Mouse (Mus musculus) forebrain, embryonic 13.5 days (tissue): ENCODE measurements at regions not wholly inside any gene's neighbourhood (a gene's known extent, or its start where the extent isn't known, plus 50 kb on each side); places are given as distances from the start of the nearest gene placed in this dataset.

Experiments used
- ATAC-seq: fragments of 200-750 bp; cut with Nextera tagmentation; 2 replicates; pipeline ENCODE4 v1.8.0; 2017
- H3K27ac ChIP-seq: fragments of 300-500 bp; sonication (generic); 2 replicates; pipeline ENCODE4 v1.5.1; 2015; ENCODE audit warnings: inconsistent platforms, mild to moderate bottlenecking, moderate library complexity
- H3K27me3 ChIP-seq: fragments of 300-500 bp; sonication (generic); 2 replicates; pipeline ENCODE4 v1.6.1; 2015; ENCODE audit warnings: mild to moderate bottlenecking, inconsistent platforms
- H3K36me3 ChIP-seq: fragments of 300-500 bp; sonication (generic); 2 replicates; pipeline ENCODE4 v1.6.1; 2015; ENCODE audit warnings: mild to moderate bottlenecking, inconsistent platforms; ENCODE audit not compliant: poor library complexity, severe bottlenecking
- H3K4me1 ChIP-seq: fragments of 300-500 bp; sonication (generic); 2 replicates; pipeline ENCODE4 v1.6.1; 2015; ENCODE audit warnings: inconsistent platforms
- H3K4me2 ChIP-seq: fragments of 300-500 bp; sonication (generic); 2 replicates; pipeline ENCODE4 v1.6.1; 2015; ENCODE audit warnings: inconsistent platforms, mild to moderate bottlenecking, moderate library complexity
- H3K4me3 ChIP-seq: fragments of 300-500 bp; sonication (generic); 2 replicates; pipeline ENCODE4 v1.5.1; 2015; ENCODE audit warnings: mild to moderate bottlenecking, inconsistent platforms
- H3K9ac ChIP-seq: fragments of 300-500 bp; sonication (generic); 2 replicates; pipeline ENCODE4 v1.6.1; 2015; ENCODE audit warnings: mild to moderate bottlenecking, inconsistent platforms
- H3K9me3 ChIP-seq: fragments of 300-500 bp; sonication (generic); replicated peaks from 2 replicates; pipeline ENCODE4 v1.6.1; 2016; ENCODE audit warnings: inconsistent platforms
- WGBS: fragments of 180-500 bp; shearing (Covaris S2); methylation state at CpG from one replicate; pipeline ENCODE4 v1.1.7; 2015; 5-methylcytosine and 5-hydroxymethylcytosine counted together

GRCm38 (mm10) chr11:63753260-63753659, 168.8 kb downstream of the Hs3st3b1 start:
- H3K4me2 ChIP-seq = no peak overlapping the region
- 52% methylated on average over 5 of the region's 5 CpGs for WGBS
- H3K27me3 ChIP-seq = peaks cover under 1% of the 10 kb centered on the region; the same call in 1 of the 2 replicates
- no peaks in the 10 kb centered on the region for H3K36me3 ChIP-seq
- no peak overlapping the region for H3K27ac ChIP-seq
- no peaks in the 10 kb centered on the region for H3K4me1 ChIP-seq
- H3K9ac ChIP-seq = no peak overlapping the region
- no peak overlapping the region for H3K4me3 ChIP-seq
- no peaks in the 10 kb centered on the region for H3K9me3 ChIP-seq
- no peak for ATAC-seq

- ATAC-seq = no peak
- 80% methylated on average over 3 of the region's 3 CpGs for WGBS
These were observed 167.3 kb downstream of the Hs3st3b1 start for GRCm38 (mm10) chr11:63754826-63755225.

GRCm38 (mm10) chr11:63758313-63758712, 163.8 kb downstream of the Hs3st3b1 start:
- no peak overlapping the region for H3K4me3 ChIP-seq
- H3K36me3 ChIP-seq = no peaks in the 10 kb centered on the region
- H3K4me2 ChIP-seq = no peak overlapping the region
- H3K9me3 ChIP-seq = no peaks in the 10 kb centered on the region
- H3K27me3 ChIP-seq = peaks cover 3% of the 10 kb centered on the region; the same call in 1 of the 2 replicates
- no peak overlapping the region for H3K9ac ChIP-seq
- no peaks in the 10 kb centered on the region for H3K4me1 ChIP-seq
- ATAC-seq = no peak
- H3K27ac ChIP-seq = no peak overlapping the region
- 88% methylated on average over 3 of the region's 3 CpGs for WGBS

More at GRCm38 (mm10) chr11:63754826-63755225, 167.3 kb downstream of the Hs3st3b1 start:
- H3K36me3 ChIP-seq = no peaks in the 10 kb centered on the region
- H3K4me1 ChIP-seq = no peaks in the 10 kb centered on the region
- H3K4me2 ChIP-seq = no peak overlapping the region
- H3K27me3 ChIP-seq = peaks cover 3% of the 10 kb centered on the region; the same call in 1 of the 2 replicates
- no peaks in the 10 kb centered on the region for H3K9me3 ChIP-seq
- no peak overlapping the region for H3K27ac ChIP-seq
- H3K9ac ChIP-seq = no peak overlapping the region
- no peak overlapping the region for H3K4me3 ChIP-seq

GRCm38 (mm10) chr11:63761561-63761960, 160.5 kb downstream of the Hs3st3b1 start:
- WGBS = 88% methylated on average over 6 of the region's 6 CpGs
- Histone ChIP-seq H3K27ac (no peak overlapping the region), H3K4me3 (no peak overlapping the region), H3K36me3 (no peaks in the 10 kb centered on the region), H3K9me3 (no peaks in the 10 kb centered on the region), H3K27me3 (peaks cover 3% of the 10 kb centered on the region; the same call in 1 of the 2 replicates), H3K4me1 (no peaks in the 10 kb centered on the region), H3K9ac (no peak overlapping the region), H3K4me2 (no peak overlapping the region)
- no peak for ATAC-seq

- no peak for ATAC-seq
- H3K9ac ChIP-seq = no peak overlapping the region
- H3K27ac ChIP-seq = no peak overlapping the region
- no peaks in the 10 kb centered on the region for H3K27me3 ChIP-seq
- H3K4me1 ChIP-seq = no peaks in the 10 kb centered on the region
- 65% methylated on average over 10 of the region's 10 CpGs for WGBS
- H3K4me2 ChIP-seq = no peak overlapping the region
- 0 out of 2 replicates have a peak, but pooled peaks cover 2% of the 10 kb centered on the region for H3K9me3 ChIP-seq
- H3K4me3 ChIP-seq = no peak overlapping the region
- H3K36me3 ChIP-seq = no peaks in the 10 kb centered on the region
These were observed 154.3 kb downstream of the Hs3st3b1 start for GRCm38 (mm10) chr11:63767631-63768250.

- Histone ChIP-seq H3K4me2 (no peak overlapping the region), H3K4me1 (no peaks in the 10 kb centered on the region), H3K9me3 (0 out of 2 replicates have a peak, but pooled peaks cover 2% of the 10 kb centered on the region), H3K27ac (no peak overlapping the region), H3K27me3 (no peaks in the 10 kb centered on the region), H3K36me3 (no peaks in the 10 kb centered on the region), H3K9ac (no peak overlapping the region), H3K4me3 (no peak overlapping the region)
- WGBS = 100% methylated on average over 2 of the region's 2 CpGs
- no peak for ATAC-seq
These were observed 152.4 kb downstream of the Hs3st3b1 start for GRCm38 (mm10) chr11:63769738-63770137.

GRCm38 (mm10) chr11:63775382-63775781, 146.7 kb downstream of the Hs3st3b1 start:
- no peaks in the 10 kb centered on the region for H3K36me3 ChIP-seq
- H3K4me3 ChIP-seq = no peak overlapping the region
- WGBS = 85% methylated on average over 6 of the region's 6 CpGs
- no peaks in the 10 kb centered on the region for H3K9me3 ChIP-seq
- H3K27ac ChIP-seq = no peak overlapping the region
- no peak overlapping the region for H3K9ac ChIP-seq
- peaks cover 6% of the 10 kb centered on the region for H3K27me3 ChIP-seq
- no peak overlapping the region for H3K4me2 ChIP-seq
- peaks cover 13% of the 10 kb centered on the region; the same call in 1 of the 2 replicates for H3K4me1 ChIP-seq
- no peak for ATAC-seq

- H3K9me3 ChIP-seq = no peaks in the 10 kb centered on the region
- H3K27ac ChIP-seq = no peak overlapping the region
- H3K36me3 ChIP-seq = no peaks in the 10 kb centered on the region
- ATAC-seq = no peak
- H3K27me3 ChIP-seq = peaks cover 8% of the 10 kb centered on the region
- H3K9ac ChIP-seq = no peak overlapping the region
- no peak overlapping the region for H3K4me2 ChIP-seq
- H3K4me1 ChIP-seq = peaks cover 13% of the 10 kb centered on the region; the same call in 1 of the 2 replicates
- WGBS = 84% methylated on average over 6 of the region's 6 CpGs
- H3K4me3 ChIP-seq = no peak overlapping the region
These were observed 142.7 kb downstream of the Hs3st3b1 start for GRCm38 (mm10) chr11:63779371-63779770.

- no peaks in the 10 kb centered on the region for H3K9me3 ChIP-seq
- no peak overlapping the region for H3K4me2 ChIP-seq
- WGBS = 91% methylated on average over 19 of the region's 19 CpGs
- H3K27ac ChIP-seq = no peak overlapping the region
- ATAC-seq = no peak
- peaks cover 11% of the 10 kb centered on the region for H3K27me3 ChIP-seq
- no peak overlapping the region for H3K4me3 ChIP-seq
- peaks cover 25% of the 10 kb centered on the region for H3K4me1 ChIP-seq
- no peaks in the 10 kb centered on the region for H3K36me3 ChIP-seq
- no peak overlapping the region for H3K9ac ChIP-seq
These were observed 139.8 kb downstream of the Hs3st3b1 start for GRCm38 (mm10) chr11:63781967-63782915.

GRCm38 (mm10) chr11:63785281-63785886, 136.7 kb downstream of the Hs3st3b1 start:
- no peak for ATAC-seq
- H3K27ac ChIP-seq = no peak overlapping the region

GRCm38 (mm10) chr11:63785965-63786364, 136.1 kb downstream of the Hs3st3b1 start:
- 50% methylated on average over 4 of the region's 4 CpGs for WGBS
- no peak overlapping the region for H3K9ac ChIP-seq
- no peaks in the 10 kb centered on the region for H3K9me3 ChIP-seq
- H3K4me2 ChIP-seq = no peak overlapping the region
- H3K27ac ChIP-seq = no peak overlapping the region
- H3K36me3 ChIP-seq = no peaks in the 10 kb centered on the region
- peaks cover 15% of the 10 kb centered on the region for H3K4me1 ChIP-seq
- peaks cover 16% of the 10 kb centered on the region; the same call in 1 of the 2 replicates for H3K27me3 ChIP-seq
- H3K4me3 ChIP-seq = no peak overlapping the region
- ATAC-seq = no peak

More at GRCm38 (mm10) chr11:63785281-63785886, 136.7 kb downstream of the Hs3st3b1 start:
- no peaks in the 10 kb centered on the region for H3K9me3 ChIP-seq
- H3K4me1 ChIP-seq = peaks cover 12% of the 10 kb centered on the region
- no peak overlapping the region for H3K9ac ChIP-seq
- H3K4me2 ChIP-seq = no peak overlapping the region
- H3K4me3 ChIP-seq = no peak overlapping the region
- peaks cover 18% of the 10 kb centered on the region for H3K27me3 ChIP-seq
- WGBS = 2% methylated on average over 8 of the region's 8 CpGs
- no peaks in the 10 kb centered on the region for H3K36me3 ChIP-seq
